Mouse (Mus musculus): ENCODE data around the gene Zfp993.
"Not testable (repeated sequence)": the region's sequence is repeated elsewhere in the genome, so short reads cannot be mapped to it uniquely, and the experiment has no call there.

Zfp993 gene

GRCm38 (mm10) chr4:146610774-146611400 lies at the start of gene Zfp993:
Zfp993 (plus strand) TSS chr4:146610961.
- DNase-seq, result not testable (repeated sequence)

- DNase-seq, result not testable (repeated sequence)
These were observed 30.6 kb upstream of the Zfp993 start for GRCm38 (mm10) chr4:146579905-146580873.

GRCm38 (mm10) chr4:146603578-146604399 lies 7.0 kb upstream of the Zfp993 start:
- not testable (repeated sequence) for DNase-seq

GRCm38 (mm10) chr4:146644367-146644766 lies 33.6 kb downstream of the Zfp993 start:
- not testable (repeated sequence) for DNase-seq

GRCm38 (mm10) chr4:146649641-146650040 lies 38.9 kb downstream of the Zfp993 start:
- not testable (repeated sequence) for DNase-seq

- DNase-seq, result not testable (repeated sequence)
These were observed 39.4 kb downstream of the Zfp993 start for GRCm38 (mm10) chr4:146650115-146650514.

- not testable (repeated sequence) for DNase-seq
These were observed 39.9 kb downstream of the Zfp993 start for GRCm38 (mm10) chr4:146650639-146651038.
